Mouse (Mus musculus) splenic B cell, adult 2 months (primary cell): Measurements from ENCODE around the gene Gm49378.

Experiments
- DNase-seq: peaks from one replicate; pipeline ENCODE4 v3.0.0-alpha.2; 2011; ENCODE audit warnings: low read depth, low spot score
- H3K27me3 ChIP-seq: 2 replicates; pipeline ENCODE4 v1.6.1; 2012; ENCODE audit warnings: mild to moderate bottlenecking, low read length, moderate library complexity, mixed read lengths; ENCODE audit not compliant: control insufficient read depth, poor library complexity, insufficient read depth, severe bottlenecking
- H3K36me3 ChIP-seq: 2 replicates; pipeline ENCODE4 v1.6.1; 2012; ENCODE audit warnings: mild to moderate bottlenecking, low read length, moderate library complexity, mixed read lengths; ENCODE audit not compliant: control insufficient read depth, poor library complexity, insufficient read depth, severe bottlenecking

Gm49378 gene

DNA sequence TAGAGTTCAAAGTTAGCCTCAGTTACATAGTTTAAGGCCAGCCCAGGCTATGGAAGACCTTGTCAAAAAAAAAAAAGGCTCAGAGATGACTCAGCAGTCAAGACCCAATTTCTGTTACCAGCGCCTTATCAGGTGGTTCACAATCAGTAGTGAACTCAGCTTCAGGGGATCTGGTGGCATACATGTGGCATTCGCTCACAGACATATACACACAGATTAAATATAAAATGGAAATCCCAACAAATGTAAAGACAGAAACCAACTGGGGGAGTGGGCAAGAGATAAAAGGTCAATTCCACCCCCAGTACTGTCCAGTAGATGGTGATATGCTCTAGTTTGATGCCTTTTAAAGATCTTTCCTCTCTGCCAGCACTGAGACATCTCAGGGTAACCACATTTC lies 51.5 kb downstream of the Gm49378 start:
- Histone ChIP-seq H3K27me3 (no peaks in the 10 kb centered on the region), H3K36me3 (no peaks in the 10 kb centered on the region; the same call in 1 of the 2 replicates)
- DNase-seq = no peak

DNA sequence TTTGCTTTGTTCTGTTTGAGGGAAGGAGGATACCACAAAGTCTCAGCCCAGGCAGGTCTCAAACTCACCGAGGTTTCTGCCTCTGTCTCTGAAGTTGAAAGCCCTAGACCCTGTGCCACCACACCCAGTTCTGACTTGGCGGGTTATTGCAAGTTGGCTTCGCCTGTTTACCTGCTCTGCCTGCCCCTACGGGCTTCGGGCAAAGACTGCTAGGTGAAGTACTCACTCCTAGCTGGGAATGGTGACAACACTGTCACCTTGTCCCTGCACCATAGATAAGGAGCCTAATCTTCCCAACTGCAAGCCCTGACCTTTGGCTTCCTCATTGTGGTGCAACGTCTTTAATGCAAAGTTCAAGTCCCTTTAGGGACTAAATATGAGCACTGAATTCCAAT lies 52.1 kb downstream of the Gm49378 start:
- Histone ChIP-seq H3K27me3 (no peaks in the 10 kb centered on the region), H3K36me3 (no peaks in the 10 kb centered on the region; the same call in 1 of the 2 replicates)
- DNase-seq = no peak

DNA sequence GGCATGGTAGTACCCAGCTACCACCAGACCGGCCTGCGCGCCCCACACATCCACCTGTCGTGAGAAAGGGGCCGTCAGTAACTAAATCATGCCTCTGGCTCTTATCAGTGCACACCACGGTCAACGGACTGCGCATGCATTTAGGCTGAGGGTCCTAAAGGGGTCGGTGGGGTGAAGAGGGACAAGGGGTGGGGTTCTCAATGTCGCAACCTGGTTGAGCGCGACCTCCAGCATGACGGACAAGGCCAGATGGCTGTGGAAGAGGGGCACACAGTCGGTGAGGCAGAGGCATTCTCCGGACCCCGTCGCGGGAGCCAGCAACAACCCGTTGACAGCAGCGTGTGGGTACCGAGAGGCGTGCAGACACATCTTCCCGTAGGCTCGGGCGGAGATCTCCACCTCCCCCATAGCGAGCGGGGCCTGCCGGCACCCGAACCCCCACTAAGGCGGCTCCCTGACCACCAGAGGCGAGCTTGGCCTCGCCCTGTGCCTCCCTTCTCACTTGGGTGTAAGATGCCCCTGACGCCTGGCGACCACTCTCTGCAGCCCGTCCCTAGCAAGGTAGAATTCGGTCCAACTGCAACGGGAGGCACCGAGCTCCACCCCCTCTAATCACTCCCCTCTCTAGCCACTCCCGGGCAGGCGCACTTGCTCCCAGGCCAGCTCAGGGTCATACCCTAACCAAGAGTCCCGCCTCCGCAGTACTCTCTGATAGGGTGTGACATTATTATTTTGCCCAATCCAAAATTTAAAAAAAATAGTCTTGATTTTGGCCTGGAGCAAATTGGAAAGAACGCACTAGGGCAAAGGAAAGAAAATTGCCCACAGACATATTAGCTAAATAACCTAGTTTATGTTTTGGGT lies 52.8 kb downstream of the Gm49378 start, which contains the start of gene Emc9:
Emc9 (minus strand) TSS at position 601 of the 864 bp plus-strand sequence.
- H3K27me3 ChIP-seq = no peaks in the 10 kb centered on the region
- peaks cover under 1% of the 10 kb centered on the region for H3K36me3 ChIP-seq
- DNase-seq = peak; percentile 68

DNA sequence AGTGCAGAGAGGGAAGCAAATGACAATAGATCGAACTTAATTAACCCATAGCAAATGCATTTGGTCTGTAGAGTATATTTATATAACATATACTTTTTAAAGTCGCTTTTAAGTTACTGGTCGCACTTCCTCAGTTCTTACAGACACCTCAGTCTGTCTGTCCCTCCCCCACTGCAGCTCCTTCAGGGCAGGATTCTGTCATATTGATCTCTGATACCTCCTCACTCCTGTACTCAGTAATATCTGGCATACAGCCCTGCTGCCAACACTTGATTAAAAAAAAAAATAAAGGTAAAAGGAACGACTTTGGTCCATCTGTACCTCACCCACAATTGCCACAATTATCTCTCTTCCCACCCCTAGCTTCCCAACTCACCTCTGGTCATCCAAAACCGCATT lies 53.4 kb downstream of the Gm49378 start:
- no peaks in the 10 kb centered on the region for H3K27me3 ChIP-seq
- no peak for DNase-seq
- peaks cover 3% of the 10 kb centered on the region for H3K36me3 ChIP-seq

DNA sequence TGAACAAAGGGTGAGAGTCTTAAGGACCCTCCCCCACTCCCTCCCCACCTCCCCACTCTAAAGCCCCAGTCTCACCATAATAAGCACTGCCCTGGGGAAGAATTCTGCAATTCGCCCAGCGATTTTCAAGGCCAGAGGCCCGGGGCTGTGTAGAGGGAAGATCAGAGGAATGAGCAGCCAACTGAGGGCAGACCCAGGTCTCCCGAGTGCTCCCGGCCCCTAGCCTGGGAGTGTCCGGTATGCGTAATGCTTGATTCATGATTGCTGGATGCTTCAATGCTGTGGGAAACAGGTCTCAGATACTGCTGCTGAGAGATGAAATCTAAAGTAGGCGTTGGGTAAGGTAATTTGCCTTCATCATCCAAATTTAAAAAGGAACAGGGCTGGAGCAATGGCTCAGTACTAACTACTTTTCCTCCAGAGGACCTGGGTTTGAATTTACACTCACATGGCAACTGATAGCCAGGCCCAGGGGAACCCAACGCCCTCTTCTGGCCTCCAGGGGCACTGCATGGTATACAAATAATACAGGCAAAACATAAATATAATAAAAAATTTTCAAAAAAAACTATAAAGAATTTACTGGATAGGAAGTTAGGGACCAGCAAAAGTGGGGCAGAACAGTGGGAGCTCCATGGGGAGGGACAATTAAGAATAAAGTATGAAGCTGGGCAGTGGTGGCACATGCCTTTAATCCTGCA lies 55.6 kb downstream of the Gm49378 start:
- peaks cover 3% of the 10 kb centered on the region for H3K36me3 ChIP-seq
- DNase-seq = peak; percentile 44
- H3K27me3 ChIP-seq = no peaks in the 10 kb centered on the region

DNA sequence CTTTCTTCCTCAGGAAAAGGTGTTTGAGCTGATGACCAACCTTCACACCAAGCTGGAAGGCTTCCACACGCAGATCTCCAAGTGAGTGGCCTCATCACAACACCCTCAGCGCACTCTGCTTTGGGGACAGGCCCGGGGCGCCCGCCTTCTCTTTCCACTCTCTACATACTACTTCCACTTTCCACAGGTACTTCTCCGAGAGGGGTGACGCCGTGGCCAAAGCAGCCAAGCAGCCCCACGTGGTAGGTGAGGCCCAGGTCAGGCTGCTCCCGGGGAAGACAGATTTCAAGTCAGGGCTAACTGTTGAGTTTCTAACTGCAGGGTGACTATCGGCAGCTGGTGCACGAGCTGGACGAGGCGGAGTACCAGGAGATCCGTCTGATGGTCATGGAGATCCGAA lies 57.0 kb downstream of the Gm49378 start:
- Histone ChIP-seq H3K36me3 (peaks cover 3% of the 10 kb centered on the region), H3K27me3 (no peaks in the 10 kb centered on the region)
- no peak for DNase-seq

DNA sequence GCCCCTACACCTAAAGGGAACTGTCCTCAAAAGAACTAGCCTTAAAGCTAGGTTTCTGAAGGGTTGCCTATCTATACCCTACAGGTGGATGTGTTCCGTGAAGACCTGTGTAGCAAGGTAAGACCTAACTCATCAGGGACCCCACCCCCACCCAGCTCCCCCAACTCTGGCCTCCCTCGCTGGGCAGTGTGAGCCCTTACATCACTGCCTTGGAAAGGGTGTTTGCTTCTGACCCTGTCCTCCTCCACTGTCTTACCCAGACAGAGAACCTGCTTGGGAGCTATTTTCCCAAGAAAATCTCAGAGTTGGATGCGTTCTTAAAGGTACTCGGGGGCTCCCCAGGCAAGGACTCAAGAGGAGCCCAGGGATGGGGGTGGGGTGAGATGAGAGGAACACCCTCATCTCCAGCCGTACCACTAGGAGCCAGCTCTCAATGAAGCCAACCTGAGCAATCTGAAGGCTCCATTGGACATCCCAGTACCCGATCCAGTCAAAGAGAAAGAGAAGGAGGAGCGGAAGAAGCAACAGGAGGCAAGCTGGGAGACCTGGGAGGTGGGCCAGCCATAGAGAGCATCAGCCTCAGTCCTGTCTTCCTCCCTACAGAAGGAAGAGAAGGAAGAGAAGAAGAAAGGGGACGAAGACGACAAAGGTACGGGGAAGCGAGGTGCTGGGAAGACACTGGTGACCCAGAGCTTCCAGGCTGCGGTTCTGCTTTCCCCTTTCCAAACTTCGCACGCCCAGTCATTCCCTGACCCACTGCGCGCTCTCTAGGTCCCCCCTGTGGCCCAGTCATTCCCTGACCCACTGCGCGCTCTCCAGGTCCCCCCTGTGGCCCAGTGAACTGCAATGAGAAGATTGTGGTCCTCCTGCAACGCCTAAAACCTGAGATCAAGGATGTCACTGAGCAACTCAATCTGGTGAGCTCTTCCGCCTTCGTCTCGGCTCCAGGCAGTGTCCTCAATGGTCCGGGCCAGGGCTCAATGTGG lies 57.9 kb downstream of the Gm49378 start:
- H3K36me3 ChIP-seq = peaks cover 3% of the 10 kb centered on the region
- no peak for DNase-seq
- no peaks in the 10 kb centered on the region for H3K27me3 ChIP-seq
